14 mouse cellular contexts compared by ENCODE assay signal in genomic region chr2:91586242-91586641, GRCm38 (mm10). TPM values are rescaled to one million over a fixed set of nuclear protein-coding genes. Genes with fewer than 3 reads are reported as not detected.
"Had no signal": no experiment of that assay in that cellular context is flagged by ENCODE, and none has a peak within 500 bp of the region (broad histone marks: within the 10 kb centered on the region; RNA-seq: fewer than 3 reads in every experiment).

No protein-coding gene starts in this region.

- H3K27ac ChIP-seq: liver, embryonic 12.5 days; liver, embryonic 14.5 days; macrophage; midbrain, embryonic 13.5 days; midbrain, embryonic 15.5 days; neural tube, embryonic 12.5 days; stomach, embryonic 15.5 days had no signal

- H3K4me2 ChIP-seq: liver, embryonic 12.5 days; lung, embryonic 14.5 days; midbrain, embryonic 11.5 days; midbrain, embryonic 13.5 days; midbrain, embryonic 15.5 days; neural tube, embryonic 12.5 days; stomach, embryonic 15.5 days had no signal

- H3K4me1 ChIP-seq: liver, embryonic 12.5 days; megakaryocyte, embryonic 14.5 days; midbrain, embryonic 13.5 days; midbrain, embryonic 15.5 days; neural tube, embryonic 12.5 days; stomach, embryonic 15.5 days had no signal

- ATAC-seq: liver, embryonic 12.5 days; midbrain, embryonic 13.5 days; midbrain, embryonic 15.5 days had no signal

- H3K27me3 ChIP-seq: liver, embryonic 12.5 days; megakaryocyte, embryonic 14.5 days; midbrain, embryonic 13.5 days; midbrain, embryonic 15.5 days; neural tube, embryonic 12.5 days; stomach, embryonic 15.5 days had no signal

- H3K9me3 ChIP-seq: liver, embryonic 12.5 days; megakaryocyte, embryonic 14.5 days; midbrain, embryonic 13.5 days; midbrain, embryonic 15.5 days; neural tube, embryonic 12.5 days; stomach, embryonic 15.5 days had no signal

- DNase-seq: lung, embryonic 14.5 days; right cerebral cortex, postnatal 14 days; thymus, adult 18-20 months; thymus, postnatal 14 days; thymus, postnatal 36 days had no signal

- H3K4me3 ChIP-seq: liver, embryonic 12.5 days; megakaryocyte, embryonic 14.5 days; midbrain, embryonic 13.5 days; midbrain, embryonic 15.5 days; neural tube, embryonic 12.5 days; stomach, embryonic 15.5 days had no signal

- H3K9ac ChIP-seq: liver, embryonic 12.5 days; liver, embryonic 14.5 days; lung, embryonic 14.5 days; midbrain, embryonic 13.5 days; midbrain, embryonic 15.5 days; neural tube, embryonic 12.5 days; stomach, embryonic 15.5 days had no signal

RNA-seq across cellular contexts. Expression of gene F2, which starts 50.0 kb away (rescaled TPM):
- polyA plus RNA-seq: macrophage; midbrain, embryonic 13.5 days had no signal
